Mouse (Mus musculus) G1E (cell line): Measurements from ENCODE around the gene Hoxa13. TPM values are rescaled to one million over a fixed set of nuclear protein-coding genes. Genes with fewer than 3 reads are reported as not detected.

Experiments
- ATAC-seq: 2 replicates; pipeline ENCODE4 v1.8.0; 2016; ENCODE audit warnings: mild to moderate bottlenecking; ENCODE audit not compliant: insufficient number of reproducible peaks, poor library complexity, low FRiP score, severe bottlenecking; ENCODE audit errors: extremely low read depth
- DNase-seq: peaks from one replicate; pipeline ENCODE4 v3.0.0; 2012; ENCODE audit warnings: low spot score
- H3K27me3 ChIP-seq: 2 replicates; pipeline ENCODE4 v1.6.1; 2012; ENCODE audit warnings: mild to moderate bottlenecking, low read length, inconsistent platforms; ENCODE audit not compliant: insufficient read depth
- H3K36me3 ChIP-seq: replicated peaks from 2 replicates; pipeline ENCODE3; 2012; ENCODE audit warnings: mild to moderate bottlenecking, inconsistent platforms
- H3K4me1 ChIP-seq: 2 replicates; pipeline ENCODE4 v1.6.1; 2012; ENCODE audit warnings: low read depth, low read length, inconsistent platforms, mixed read lengths; ENCODE audit not compliant: insufficient read depth
- H3K4me3 ChIP-seq: 2 replicates; pipeline ENCODE4 v1.5.1; 2012; ENCODE audit warnings: low read depth, mild to moderate bottlenecking, inconsistent platforms, low read length, moderate library complexity, mixed read lengths
- H3K9me3 ChIP-seq: replicated peaks from 2 replicates; pipeline ENCODE4 v1.6.1; 2012; ENCODE audit warnings: inconsistent platforms
- CTCF ChIP-seq: IDR thresholded peaks from 2 replicates; pipeline ENCODE4 v1.5.1; 2012; ENCODE audit warnings: low read depth, low read length, inconsistent platforms, mixed read lengths
- GATA1 ChIP-seq: IDR thresholded peaks from 2 replicates; pipeline ENCODE4 v1.6.1; 2012; ENCODE audit warnings: borderline replicate concordance, low read length, inconsistent platforms, mixed read lengths
- GATA2 ChIP-seq: IDR thresholded peaks from 2 replicates; pipeline ENCODE4 v1.6.1; 2012; ENCODE audit warnings: low read depth, low read length, inconsistent platforms, borderline replicate concordance
- POLR2AphosphoS5 ChIP-seq: IDR thresholded peaks from 2 replicates; pipeline ENCODE4 v1.6.1; 2012; ENCODE audit warnings: low read depth, low read length, inconsistent platforms; ENCODE audit not compliant: insufficient replicate concordance
- TAL1 ChIP-seq: conservative IDR thresholded peaks from 2 replicates; pipeline ENCODE4 v1.6.1; 2012; ENCODE audit warnings: low read depth, low read length, inconsistent platforms, mixed read lengths
- polyA plus RNA-seq: library from polyadenylated mRNA; stranded (reverse); fragments of >175 nt; gene quantifications from 2 replicates; pipeline ENCODE4 v1.2.3, GENCODE M21; 2012
- total RNA-seq, 2 experiments: library from RNA; stranded (forward) in 1 of 2; stranded (reverse) in 1 of 2; fragments of 200-1000 nt in 1 of 2; fragments of >200 nt in 1 of 2; fragmentation: Nextera tagmentation in 1 of 2; gene quantifications; 2 replicates each; pipeline ENCODE4 v1.2.3; 2014 to 2017

Gene Hoxa13
- total and polyA plus RNA-seq, 3 experiments = not detected

GRCm38 (mm10) chr6:52281084-52281483 is 20.4 kb upstream of the Hoxa13 start:
- no peaks in the 10 kb centered on the region for H3K4me1 ChIP-seq
- no peak for DNase-seq
- H3K36me3 ChIP-seq = no peaks in the 10 kb centered on the region
- no peak for ATAC-seq
- H3K4me3 ChIP-seq = no peak overlapping the region
- no peaks in the 10 kb centered on the region; the same call in 1 of the 2 replicates for H3K27me3 ChIP-seq
- H3K9me3 ChIP-seq = no peaks in the 10 kb centered on the region
- TF ChIP-seq POLR2AphosphoS5 (no peak), GATA1 (no peak), CTCF (no peak), TAL1 (no peak), GATA2 (no peak)

GRCm38 (mm10) chr6:52276920-52277319 is 16.2 kb upstream of the Hoxa13 start:
- no peaks in the 10 kb centered on the region for H3K4me1 ChIP-seq
- no peaks in the 10 kb centered on the region; the same call in 1 of the 2 replicates for H3K27me3 ChIP-seq
- no peaks in the 10 kb centered on the region for H3K36me3 ChIP-seq
- DNase-seq (no peak), ATAC-seq (no peak)
- H3K9me3 ChIP-seq = no peaks in the 10 kb centered on the region
- H3K4me3 ChIP-seq = no peak overlapping the region
- no peak for TF ChIP-seq TAL1
- TF ChIP-seq CTCF = no peak
- TF ChIP-seq POLR2AphosphoS5 = no peak
- TF ChIP-seq GATA1 = no peak
- TF ChIP-seq GATA2 = no peak

GRCm38 (mm10) chr6:52276382-52276781 is 15.7 kb upstream of the Hoxa13 start:
- no peak for TF ChIP-seq GATA1
- no peak for TF ChIP-seq GATA2
- TF ChIP-seq POLR2AphosphoS5 = no peak
- TF ChIP-seq TAL1 = no peak
- TF ChIP-seq CTCF = no peak
- Histone ChIP-seq H3K4me1 (no peaks in the 10 kb centered on the region), H3K9me3 (no peaks in the 10 kb centered on the region), H3K27me3 (no peaks in the 10 kb centered on the region; the same call in 1 of the 2 replicates), H3K36me3 (no peaks in the 10 kb centered on the region), H3K4me3 (no peak overlapping the region)
- DNase-seq = no peak
- no peak for ATAC-seq

GRCm38 (mm10) chr6:52275563-52276280 is 15.0 kb upstream of the Hoxa13 start:
- Histone ChIP-seq H3K9me3 (no peaks in the 10 kb centered on the region), H3K36me3 (no peaks in the 10 kb centered on the region), H3K27me3 (no peaks in the 10 kb centered on the region; the same call in 1 of the 2 replicates), H3K4me3 (no peak overlapping the region), H3K4me1 (no peaks in the 10 kb centered on the region)
- no peak for ATAC-seq
- no peak for DNase-seq
- TF ChIP-seq GATA2 = no peak
- no peak for TF ChIP-seq GATA1
- TF ChIP-seq CTCF = no peak
- no peak for TF ChIP-seq POLR2AphosphoS5
- no peak for TF ChIP-seq TAL1

- DNase-seq (no peak), ATAC-seq (no peak)
- Histone ChIP-seq H3K4me1 (no peaks in the 10 kb centered on the region), H3K36me3 (no peaks in the 10 kb centered on the region), H3K4me3 (no peak overlapping the region), H3K27me3 (peaks cover 3% of the 10 kb centered on the region; the same call in 1 of the 2 replicates), H3K9me3 (no peaks in the 10 kb centered on the region)
- TF ChIP-seq TAL1 = no peak
- TF ChIP-seq GATA1 = no peak
- TF ChIP-seq CTCF = no peak
- no peak for TF ChIP-seq POLR2AphosphoS5
Observed at GRCm38 (mm10) chr6:52274576-52274975, 13.9 kb upstream of the Hoxa13 start.

GRCm38 (mm10) chr6:52273656-52274280 is 13.1 kb upstream of the Hoxa13 start:
- no peaks in the 10 kb centered on the region for H3K36me3 ChIP-seq
- ATAC-seq = no peak
- H3K4me3 ChIP-seq = 0 out of 2 replicates have a peak overlapping the region, but pooled peaks have one; percentile 4
- no peaks in the 10 kb centered on the region for H3K4me1 ChIP-seq
- peaks cover 4% of the 10 kb centered on the region for H3K27me3 ChIP-seq
- no peak for DNase-seq
- TF ChIP-seq GATA1 = no peak
- no peak for TF ChIP-seq CTCF
- TF ChIP-seq POLR2AphosphoS5 = no peak
- TF ChIP-seq GATA2 = no peak
- TF ChIP-seq TAL1 = no peak
- H3K9me3 ChIP-seq = no peaks in the 10 kb centered on the region
